Mouse (Mus musculus) testis, adult 2 months (tissue): ENCODE measurements around the gene Hist1h2ab. TPM values are rescaled to one million over a fixed set of nuclear protein-coding genes. Genes with fewer than 3 reads are reported as not detected.
A peak's percentile ranks its signal among the peaks of the same experiment; 100 is the strongest.
"Not testable (repeated sequence)": the region's sequence is repeated elsewhere in the genome, so short reads cannot be mapped to it uniquely, and the experiment has no call there.

ENCODE experiments used
- H3K27ac ChIP-seq: fragments of 200-500 bp; 2 replicates; pipeline ENCODE4 v1.5.1; 2012; ENCODE audit warnings: low read depth, low read length; ENCODE audit not compliant: control insufficient read depth, insufficient read depth
- H3K27me3 ChIP-seq: fragments of 200-500 bp; 2 replicates; pipeline ENCODE4 v1.6.1; 2012; ENCODE audit warnings: mild to moderate bottlenecking, low read length, moderate library complexity; ENCODE audit not compliant: control insufficient read depth, insufficient read depth
- H3K36me3 ChIP-seq: fragments of 200-500 bp; 2 replicates; pipeline ENCODE4 v1.6.1; 2012; ENCODE audit warnings: mild to moderate bottlenecking, low read length; ENCODE audit not compliant: control insufficient read depth, insufficient read depth
- H3K4me1 ChIP-seq: fragments of 200-500 bp; 2 replicates; pipeline ENCODE4 v1.6.1; 2012; ENCODE audit warnings: low read length; ENCODE audit not compliant: control insufficient read depth, insufficient read depth
- H3K4me3 ChIP-seq: fragments of 200-500 bp; 2 replicates; pipeline ENCODE4 v1.5.1; 2012; ENCODE audit warnings: low read depth, mild to moderate bottlenecking, low read length, moderate library complexity, mixed read lengths; ENCODE audit not compliant: control insufficient read depth
- CTCF ChIP-seq: fragments of 200-500 bp; IDR thresholded peaks from 2 replicates; pipeline ENCODE4 v1.5.1; 2012; ENCODE audit warnings: low read depth, mild to moderate bottlenecking, inconsistent platforms, low read length, moderate library complexity; ENCODE audit not compliant: control insufficient read depth, insufficient read depth, insufficient replicate concordance
- POLR2A ChIP-seq: fragments of 200-500 bp; IDR thresholded peaks from 2 replicates; pipeline ENCODE4 v1.6.1; 2012; ENCODE audit warnings: low read depth, mild to moderate bottlenecking, inconsistent platforms, low read length, moderate library complexity; ENCODE audit not compliant: control insufficient read depth
- polyA plus RNA-seq: library from polyadenylated mRNA; depleted of rRNA; stranded (reverse); fragments of >200 nt; gene quantifications from 2 replicates; pipeline ENCODE4 v1.2.3, GENCODE M21; 2012

Gene Hist1h2ab
- polyA plus RNA-seq, 1 experiment, result 4.4 TPM

- H3K27me3 ChIP-seq, result no peaks in the 10 kb centered on the region
- peak within 1 kb of the TSS; percentile 85 for H3K4me3 ChIP-seq
- H3K36me3 ChIP-seq, result no peaks in the 10 kb centered on the region
- peaks cover 11% of the 10 kb centered on the region for H3K4me1 ChIP-seq
- no peak for TF ChIP-seq CTCF
- peak; percentile 51; the same call in 1 of the 2 replicates for TF ChIP-seq POLR2A
- peak within 1 kb of the TSS; percentile 91 for H3K27ac ChIP-seq
Measured at GRCm38 (mm10) chr13:23760972-23761864, 10.3 kb downstream of the Hist1h2ab start, which contains the start of gene Hist1h4a. TSS of gene Hist1h4a (minus strand) at chr13:23761230.

GRCm38 (mm10) chr13:23761871-23762821, 11.2 kb downstream of the Hist1h2ab start, which contains the start of gene Hist1h3a:
TSS of gene Hist1h3a (minus strand) at chr13:23762386.
- H3K36me3 ChIP-seq, H3K27me3 ChIP-seq: not testable (repeated sequence)
- peak; percentile 77 for TF ChIP-seq POLR2A
- peak within 1 kb of the TSS; percentile 85 for H3K4me3 ChIP-seq
- peak within 1 kb of the TSS; percentile 75 for H3K27ac ChIP-seq
- H3K4me1 ChIP-seq, result peaks cover 11% of the 10 kb centered on the region

- Histone ChIP-seq H3K36me3 (no peaks in the 10 kb centered on the region), H3K4me3 (peak overlapping the region; percentile 72), H3K27ac (peak overlapping the region; percentile 30), H3K4me1 (peaks cover 11% of the 10 kb centered on the region), H3K27me3 (no peaks in the 10 kb centered on the region)
- TF ChIP-seq POLR2A (no peak), CTCF (no peak)
Measured at GRCm38 (mm10) chr13:23763242-23763585, 12.3 kb downstream of the Hist1h2ab start.

GRCm38 (mm10) chr13:23763586-23764323, 12.8 kb downstream of the Hist1h2ab start, which contains the start of gene Hist1h1a:
TSS of gene Hist1h1a (plus strand) at chr13:23763666.
- Histone ChIP-seq H3K4me3 (peak within 1 kb of the TSS; percentile 72), H3K27me3 (no peaks in the 10 kb centered on the region), H3K27ac (peak within 1 kb of the TSS; percentile 69), H3K36me3 (no peaks in the 10 kb centered on the region), H3K4me1 (peaks cover 9% of the 10 kb centered on the region)
- TF ChIP-seq POLR2A, result peak; percentile 85
- no peak for TF ChIP-seq CTCF

- Histone ChIP-seq H3K36me3 (no peaks in the 10 kb centered on the region), H3K4me1 (peaks cover 9% of the 10 kb centered on the region), H3K27ac (peak overlapping the region; percentile 69), H3K27me3 (no peaks in the 10 kb centered on the region), H3K4me3 (peak overlapping the region; percentile 72)
- TF ChIP-seq CTCF (no peak), POLR2A (no peak)
Measured at GRCm38 (mm10) chr13:23764324-23765171, 13.6 kb downstream of the Hist1h2ab start.

- TF ChIP-seq CTCF (no peak), POLR2A (no peak)
- no peaks in the 10 kb centered on the region for H3K27me3 ChIP-seq
- H3K4me1 ChIP-seq, result peaks cover 9% of the 10 kb centered on the region
- peak overlapping the region; percentile 50; the same call in 1 of the 2 replicates for H3K27ac ChIP-seq
- H3K4me3 ChIP-seq, result no peak overlapping the region
- H3K36me3 ChIP-seq, result no peaks in the 10 kb centered on the region
Measured at GRCm38 (mm10) chr13:23765172-23765513, 14.2 kb downstream of the Hist1h2ab start.
